Mouse (Mus musculus): ENCODE measurements around the gene Ipmk. TPM values are rescaled to one million over a fixed set of nuclear protein-coding genes. Genes with fewer than 3 reads are reported as not detected.

Gene Ipmk
- total RNA-seq, 1 experiment = 41.9 TPM

DNA sequence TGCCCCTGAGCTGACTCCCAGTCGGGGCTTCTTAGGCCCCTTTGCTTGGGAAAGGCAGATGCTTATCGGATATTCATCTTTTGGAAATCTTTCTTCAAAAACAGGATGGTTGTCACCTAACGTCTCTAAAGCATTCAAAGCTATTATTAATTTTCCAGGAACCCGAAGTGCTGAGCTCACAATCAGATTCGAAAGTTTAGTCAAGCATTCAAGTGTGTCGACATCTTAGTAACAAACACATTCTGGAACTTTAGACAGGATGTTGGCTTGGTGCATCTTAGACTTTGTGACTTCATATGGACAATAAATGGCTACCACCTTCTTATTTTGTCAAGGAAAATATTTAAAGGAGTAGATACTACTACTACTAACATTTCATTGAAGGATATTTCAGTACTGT lies 19.2 kb upstream of the Ipmk start:
- DNase-seq (ENCODE audit: low read depth, low spot score) = no peak
- H3K4me3 ChIP-seq (ENCODE audit: insufficient read depth in 1 of 2, low read depth in 1 of 2, low read length in 2 of 2, poor library complexity in 1 of 2, severe bottlenecking in 1 of 2) = no peak overlapping the region
- H3K9ac ChIP-seq (ENCODE audit: insufficient read depth, low read depth, low read length, poor library complexity, severe bottlenecking) = no peak overlapping the region
- H3K27ac ChIP-seq (ENCODE audit: insufficient read depth, low read depth, low read length, poor library complexity, severe bottlenecking) = no peak overlapping the region
- no peak for TF ChIP-seq MAFK (IDR thresholded peaks at IDR 0.05; ENCODE audit: insufficient read depth, low read depth, low read length)
- no peak for TF ChIP-seq ZC3H11A (IDR thresholded peaks at IDR 0.05; ENCODE audit: borderline replicate concordance, low read depth, low read length)
- no peak for TF ChIP-seq HCFC1 (IDR thresholded peaks at IDR 0.05; ENCODE audit: borderline replicate concordance, insufficient read depth, low read length)
- TF ChIP-seq ZNF384 (IDR thresholded peaks at IDR 0.05; ENCODE audit: low read depth, low read length) = no peak
- no peaks in the 10 kb centered on the region for H3K9me3 ChIP-seq (ENCODE audit: control insufficient read depth, insufficient read depth, low read depth, low read length)
- peaks cover 0 to 12% of the 10 kb centered on the region in 2 experiments; a peak in 1 of 4 replicates for H3K4me1 ChIP-seq (ENCODE audit: control insufficient read depth in 2 of 2, insufficient read depth in 2 of 2, low read length in 2 of 2, poor library complexity in 1 of 2)
- peaks cover 15% of the 10 kb centered on the region for H3K36me3 ChIP-seq (ENCODE audit: control insufficient read depth, insufficient read depth, low read length, poor library complexity, severe bottlenecking)
- in situ Hi-C loops (cut with MboI; ENCODE audit: low sequenced_read_pairs in 2 of 2, unreplicated experiment in 2 of 2) = no loop called here

DNA sequence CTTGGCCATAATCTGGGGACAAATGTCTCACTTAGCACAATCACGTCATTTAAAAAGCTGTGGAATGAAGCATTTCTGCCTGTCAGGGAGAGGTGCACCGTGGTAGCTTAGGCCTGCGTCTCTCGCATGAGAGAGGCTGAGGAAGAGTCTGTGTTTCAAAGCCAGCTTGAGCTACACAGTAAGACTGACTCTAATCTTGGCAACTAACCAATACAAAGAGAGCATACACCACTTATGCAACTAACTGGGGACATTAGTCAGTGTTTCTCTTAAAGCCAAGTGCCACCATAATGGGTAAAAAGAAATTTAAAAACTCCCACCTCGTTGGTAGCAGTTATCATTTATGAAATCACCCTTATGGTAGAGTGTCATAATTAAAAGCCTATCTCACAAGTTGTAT lies 18.7 kb upstream of the Ipmk start:
- no peak overlapping the region for H3K9ac ChIP-seq (ENCODE audit: insufficient read depth, low read depth, low read length, poor library complexity, severe bottlenecking)

DNA sequence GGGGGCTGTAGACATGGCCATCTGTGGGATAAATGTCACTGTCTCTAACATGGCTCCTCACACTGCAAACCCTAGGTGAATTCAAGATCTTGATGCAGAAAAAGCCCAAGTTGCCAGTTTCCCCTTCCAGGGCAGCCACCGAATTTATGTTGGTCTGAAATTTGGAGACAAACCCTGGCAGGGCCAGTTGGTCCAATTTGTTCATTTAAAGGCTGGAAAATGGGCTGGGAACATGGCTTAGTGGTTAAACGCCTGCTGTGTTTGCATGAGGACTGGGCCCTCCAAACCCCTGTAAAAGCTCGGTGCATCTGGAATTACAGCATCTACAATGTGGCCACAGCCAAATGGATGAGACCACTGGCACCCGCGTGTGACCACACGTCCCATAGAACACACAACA lies 18.3 kb upstream of the Ipmk start:
- Histone ChIP-seq H3K9ac (ENCODE audit: insufficient read depth, low read depth, low read length, poor library complexity, severe bottlenecking) (no peak overlapping the region), H3K4me3 (ENCODE audit: insufficient read depth in 1 of 2, low read depth in 1 of 2, low read length in 2 of 2, poor library complexity in 1 of 2, severe bottlenecking in 1 of 2) (no peak overlapping the region), H3K27ac (ENCODE audit: insufficient read depth, low read depth, low read length, poor library complexity, severe bottlenecking) (no peak overlapping the region), H3K9me3 (ENCODE audit: control insufficient read depth, insufficient read depth, low read depth, low read length) (no peaks in the 10 kb centered on the region), H3K4me1 (ENCODE audit: control insufficient read depth in 2 of 2, insufficient read depth in 2 of 2, low read length in 2 of 2, poor library complexity in 1 of 2) (peaks cover 0 to 12% of the 10 kb centered on the region in 2 experiments; a peak in 1 of 4 replicates), H3K36me3 (ENCODE audit: control insufficient read depth, insufficient read depth, low read length, poor library complexity, severe bottlenecking) (peaks cover 23% of the 10 kb centered on the region)
- no peak for TF ChIP-seq ZC3H11A (IDR thresholded peaks at IDR 0.05; ENCODE audit: borderline replicate concordance, low read depth, low read length)
- TF ChIP-seq HCFC1 (IDR thresholded peaks at IDR 0.05; ENCODE audit: borderline replicate concordance, insufficient read depth, low read length) = no peak
- no peak for TF ChIP-seq ZNF384 (IDR thresholded peaks at IDR 0.05; ENCODE audit: low read depth, low read length)
- TF ChIP-seq CHD2 (IDR thresholded peaks at IDR 0.05; ENCODE audit: low read depth, low read length) = no peak
- TF ChIP-seq MAFK (IDR thresholded peaks at IDR 0.05; ENCODE audit: insufficient read depth, low read depth, low read length) = no peak
- in situ Hi-C loops (cut with MboI; ENCODE audit: low sequenced_read_pairs in 2 of 2, unreplicated experiment in 2 of 2) = no loop called here
- DNase-seq (ENCODE audit: low read depth, low spot score) = no peak

More for the DNA sequence above, 18.7 kb upstream of the Ipmk start:
- Histone ChIP-seq H3K4me1 (ENCODE audit: control insufficient read depth in 2 of 2, insufficient read depth in 2 of 2, low read length in 2 of 2, poor library complexity in 1 of 2) (peaks cover 0 to 12% of the 10 kb centered on the region in 2 experiments; a peak in 1 of 4 replicates), H3K36me3 (ENCODE audit: control insufficient read depth, insufficient read depth, low read length, poor library complexity, severe bottlenecking) (peaks cover 19% of the 10 kb centered on the region), H3K27ac (ENCODE audit: insufficient read depth, low read depth, low read length, poor library complexity, severe bottlenecking) (no peak overlapping the region), H3K9me3 (ENCODE audit: control insufficient read depth, insufficient read depth, low read depth, low read length) (no peaks in the 10 kb centered on the region), H3K4me3 (ENCODE audit: insufficient read depth in 1 of 2, low read depth in 1 of 2, low read length in 2 of 2, poor library complexity in 1 of 2, severe bottlenecking in 1 of 2) (no peak overlapping the region)
- in situ Hi-C loops (cut with MboI; ENCODE audit: low sequenced_read_pairs in 2 of 2, unreplicated experiment in 2 of 2) = no loop called here
- TF ChIP-seq HCFC1 (IDR thresholded peaks at IDR 0.05; ENCODE audit: borderline replicate concordance, insufficient read depth, low read length) (no peak), ZNF384 (IDR thresholded peaks at IDR 0.05; ENCODE audit: low read depth, low read length) (no peak), CHD2 (IDR thresholded peaks at IDR 0.05; ENCODE audit: low read depth, low read length) (no peak), MAFK (IDR thresholded peaks at IDR 0.05; ENCODE audit: insufficient read depth, low read depth, low read length) (no peak), ZC3H11A (IDR thresholded peaks at IDR 0.05; ENCODE audit: borderline replicate concordance, low read depth, low read length) (no peak)
- DNase-seq (ENCODE audit: low read depth, low spot score) = no peak

DNA sequence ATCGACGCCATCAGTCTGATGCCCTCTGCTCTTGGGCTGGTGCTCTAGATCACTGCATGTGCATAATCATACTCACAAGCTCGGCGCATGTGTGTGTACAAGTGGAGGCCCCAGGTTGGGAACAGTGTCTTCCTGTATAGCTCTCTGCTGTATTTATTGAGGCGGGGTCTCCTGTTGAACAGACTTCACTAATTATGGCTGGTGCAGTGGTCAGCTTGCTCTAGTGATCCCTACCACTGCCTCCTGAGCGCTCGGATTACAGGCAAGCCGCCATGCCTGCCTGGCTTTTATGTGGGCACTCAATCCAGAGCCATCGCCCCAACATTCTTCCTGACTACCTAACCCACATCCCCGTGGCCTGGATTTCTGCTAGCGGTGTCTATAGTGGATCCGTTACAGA lies 17.5 kb upstream of the Ipmk start:
- in situ Hi-C loops (cut with MboI; ENCODE audit: low sequenced_read_pairs in 2 of 2, unreplicated experiment in 2 of 2) = no loop called here
- H3K9ac ChIP-seq (ENCODE audit: insufficient read depth, low read depth, low read length, poor library complexity, severe bottlenecking) = no peak overlapping the region; the same call in 1 of the 2 replicates
- TF ChIP-seq ZNF384 (IDR thresholded peaks at IDR 0.05; ENCODE audit: low read depth, low read length) (no peak), MAFK (IDR thresholded peaks at IDR 0.05; ENCODE audit: insufficient read depth, low read depth, low read length) (no peak), ZC3H11A (IDR thresholded peaks at IDR 0.05; ENCODE audit: borderline replicate concordance, low read depth, low read length) (no peak), CHD2 (IDR thresholded peaks at IDR 0.05; ENCODE audit: low read depth, low read length) (no peak), HCFC1 (IDR thresholded peaks at IDR 0.05; ENCODE audit: borderline replicate concordance, insufficient read depth, low read length) (no peak)
- H3K4me1 ChIP-seq (ENCODE audit: control insufficient read depth in 2 of 2, insufficient read depth in 2 of 2, low read length in 2 of 2, poor library complexity in 1 of 2) = peaks cover 0 to 12% of the 10 kb centered on the region in 2 experiments; a peak in 1 of 4 replicates
- H3K27ac ChIP-seq (ENCODE audit: insufficient read depth, low read depth, low read length, poor library complexity, severe bottlenecking) = no peak overlapping the region
- H3K4me3 ChIP-seq (ENCODE audit: insufficient read depth in 1 of 2, low read depth in 1 of 2, low read length in 2 of 2, poor library complexity in 1 of 2, severe bottlenecking in 1 of 2) = no peak overlapping the region
- H3K9me3 ChIP-seq (ENCODE audit: control insufficient read depth, insufficient read depth, low read depth, low read length) = no peaks in the 10 kb centered on the region
- peaks cover 30% of the 10 kb centered on the region for H3K36me3 ChIP-seq (ENCODE audit: control insufficient read depth, insufficient read depth, low read length, poor library complexity, severe bottlenecking)
- no peak for DNase-seq (ENCODE audit: low read depth, low spot score)

DNA sequence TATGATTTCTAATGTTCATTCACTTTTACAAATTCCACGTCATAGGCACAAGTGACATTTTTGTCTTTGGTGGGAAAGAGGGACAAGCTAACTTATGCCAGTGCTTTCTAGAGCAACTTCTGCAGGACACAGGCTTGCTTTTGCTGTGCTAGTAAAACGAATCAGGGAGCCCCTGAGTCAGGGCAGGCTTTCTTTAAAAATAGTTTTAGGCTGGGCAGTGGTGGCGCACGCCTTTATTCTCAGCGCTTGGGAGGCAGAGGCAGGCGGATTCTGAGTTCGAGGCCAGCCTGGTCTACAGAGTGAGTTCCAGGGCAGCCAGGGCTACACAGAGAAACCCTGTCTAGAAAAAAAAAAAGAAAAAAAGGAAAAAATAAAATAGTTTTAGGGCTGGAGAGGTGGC lies 15.7 kb upstream of the Ipmk start:
- peaks cover 0 to 4% of the 10 kb centered on the region in 2 experiments; a peak in 1 of 4 replicates for H3K4me1 ChIP-seq (ENCODE audit: control insufficient read depth in 2 of 2, insufficient read depth in 2 of 2, low read length in 2 of 2, poor library complexity in 1 of 2)
- DNase-seq (ENCODE audit: low read depth, low spot score) = no peak
- TF ChIP-seq CHD2 (IDR thresholded peaks at IDR 0.05; ENCODE audit: low read depth, low read length) (no peak), ZNF384 (IDR thresholded peaks at IDR 0.05; ENCODE audit: low read depth, low read length) (no peak), ZC3H11A (IDR thresholded peaks at IDR 0.05; ENCODE audit: borderline replicate concordance, low read depth, low read length) (no peak), MAFK (IDR thresholded peaks at IDR 0.05; ENCODE audit: insufficient read depth, low read depth, low read length) (no peak), HCFC1 (IDR thresholded peaks at IDR 0.05; ENCODE audit: borderline replicate concordance, insufficient read depth, low read length) (no peak)
- H3K4me3 ChIP-seq (ENCODE audit: insufficient read depth in 1 of 2, low read depth in 1 of 2, low read length in 2 of 2, poor library complexity in 1 of 2, severe bottlenecking in 1 of 2) = no peak overlapping the region
- H3K9ac ChIP-seq (ENCODE audit: insufficient read depth, low read depth, low read length, poor library complexity, severe bottlenecking) = no peak overlapping the region
- H3K36me3 ChIP-seq (ENCODE audit: control insufficient read depth, insufficient read depth, low read length, poor library complexity, severe bottlenecking) = peaks cover 41% of the 10 kb centered on the region
- H3K9me3 ChIP-seq (ENCODE audit: control insufficient read depth, insufficient read depth, low read depth, low read length) = no peaks in the 10 kb centered on the region
- H3K27ac ChIP-seq (ENCODE audit: insufficient read depth, low read depth, low read length, poor library complexity, severe bottlenecking) = no peak overlapping the region
- in situ Hi-C loops (cut with MboI; ENCODE audit: low sequenced_read_pairs in 2 of 2, unreplicated experiment in 2 of 2) = no loop called here

Data from ES-E14 (cell line).